Mouse (Mus musculus): Measurements from ENCODE around the gene Srrd. TPM values are rescaled to one million over a fixed set of nuclear protein-coding genes. Genes with fewer than 3 reads are reported as not detected.
A peak's percentile ranks its signal among the peaks of the same experiment; 100 is the strongest.

Gene Srrd
- polyA plus RNA-seq, 1 experiment from 2014 or later = 48.9 TPM

GRCm38 (mm10) chr5:112290536-112290880, 52.3 kb downstream of the Srrd start:
- Histone ChIP-seq H3K27me3 (ENCODE audit: poor library complexity, severe bottlenecking) (no peaks in the 10 kb centered on the region), H3K9me3 (no peaks in the 10 kb centered on the region), H3K36me3 (replicated peaks) (peaks cover 3% of the 10 kb centered on the region; the same call in 1 of the 2 replicates), H3K4me1 (peaks cover 49% of the 10 kb centered on the region), H3K4me3 (no peak overlapping the region), H3K27ac (no peak overlapping the region)
- no peak for DNase-seq (ENCODE audit: extremely low spot score, low spot score)
- WGBS = 97% methylated on average over 8 of the region's 8 CpGs

GRCm38 (mm10) chr5:112289819-112290535, 52.9 kb downstream of the Srrd start:
- WGBS = 92% methylated on average over 16 of the region's 16 CpGs
- no peak overlapping the region for H3K27ac ChIP-seq
- H3K4me3 ChIP-seq = no peak overlapping the region
- H3K9me3 ChIP-seq = no peaks in the 10 kb centered on the region
- H3K27me3 ChIP-seq (ENCODE audit: poor library complexity, severe bottlenecking) = no peaks in the 10 kb centered on the region
- H3K36me3 ChIP-seq (replicated peaks) = peaks cover 4% of the 10 kb centered on the region; the same call in 1 of the 2 replicates
- DNase-seq (ENCODE audit: extremely low spot score, low spot score) = no peak
- peaks cover 45% of the 10 kb centered on the region for H3K4me1 ChIP-seq

GRCm38 (mm10) chr5:112289236-112289635, 53.6 kb downstream of the Srrd start:
- DNase-seq (ENCODE audit: extremely low spot score, low spot score) = no peak
- Histone ChIP-seq H3K36me3 (replicated peaks) (peaks cover 4% of the 10 kb centered on the region; the same call in 1 of the 2 replicates), H3K27ac (no peak overlapping the region), H3K9me3 (no peaks in the 10 kb centered on the region), H3K4me3 (no peak overlapping the region), H3K27me3 (ENCODE audit: poor library complexity, severe bottlenecking) (no peaks in the 10 kb centered on the region), H3K4me1 (peaks cover 44% of the 10 kb centered on the region)
- WGBS = 88% methylated on average over 8 of the region's 8 CpGs

- Histone ChIP-seq H3K4me3 (no peak overlapping the region), H3K27ac (peak overlapping the region; percentile 11; the same call in 1 of the 2 replicates), H3K27me3 (ENCODE audit: poor library complexity, severe bottlenecking) (no peaks in the 10 kb centered on the region), H3K36me3 (replicated peaks) (peaks cover 4% of the 10 kb centered on the region; the same call in 1 of the 2 replicates), H3K4me1 (peaks cover 47% of the 10 kb centered on the region), H3K9me3 (no peaks in the 10 kb centered on the region)
- WGBS = 86% methylated on average over 9 of the region's 9 CpGs
- no peak for DNase-seq (ENCODE audit: extremely low spot score, low spot score)
Observed at GRCm38 (mm10) chr5:112288193-112289141, 54.4 kb downstream of the Srrd start.

- H3K36me3 ChIP-seq (replicated peaks) = peaks cover 4% of the 10 kb centered on the region; the same call in 1 of the 2 replicates
- no peaks in the 10 kb centered on the region for H3K9me3 ChIP-seq
- 92% methylated on average over 2 of the region's 2 CpGs for WGBS
- H3K27ac ChIP-seq = peak overlapping the region; percentile 53; the same call in 1 of the 2 replicates
- DNase-seq (ENCODE audit: extremely low spot score, low spot score) = no peak
- H3K27me3 ChIP-seq (ENCODE audit: poor library complexity, severe bottlenecking) = no peaks in the 10 kb centered on the region
- H3K4me1 ChIP-seq = peaks cover 50% of the 10 kb centered on the region
- no peak overlapping the region for H3K4me3 ChIP-seq
Observed at GRCm38 (mm10) chr5:112287652-112288051, 55.2 kb downstream of the Srrd start.

Other genes with a start within 250 kb of the Srrd start
- gene Cryba4, start 90.5 kb downstream of the Srrd start, polyA plus RNA-seq (2016; fragmentation: Nextera tagmentation; extraction: Ambion mirVana) = 0.48 TPM in 1 of 2 replicates, not detected in the other
- gene Crybb1, start 87.2 kb downstream of the Srrd start, polyA plus RNA-seq (2016; fragmentation: Nextera tagmentation; extraction: Ambion mirVana) = 0.30 TPM in 1 of 2 replicates, not detected in the other
- 36.7 and 37.7 TPM in 2 replicates for gene Tpst2, start 66.3 kb downstream of the Srrd start, polyA plus RNA-seq (2016; fragmentation: Nextera tagmentation; extraction: Ambion mirVana)
- 41.7 and 42.0 TPM in 2 replicates for gene Tfip11, start 16.7 kb downstream of the Srrd start, polyA plus RNA-seq (2016; fragmentation: Nextera tagmentation; extraction: Ambion mirVana)
- 32.7 and 33.6 TPM in 2 replicates for gene Hps4, start within 50 bp of the Srrd start, polyA plus RNA-seq (2016; fragmentation: Nextera tagmentation; extraction: Ambion mirVana)
- 0.19 and 0.31 TPM in 2 replicates for gene Gm6583, start 13.0 kb upstream of the Srrd start, polyA plus RNA-seq (2016; fragmentation: Nextera tagmentation; extraction: Ambion mirVana)
- 11.9 and 15.0 TPM in 2 replicates for gene Asphd2, start 51.8 kb upstream of the Srrd start, polyA plus RNA-seq (2016; fragmentation: Nextera tagmentation; extraction: Ambion mirVana)
- gene Gm6588, start 106.4 kb upstream of the Srrd start, polyA plus RNA-seq (2016; fragmentation: Nextera tagmentation; extraction: Ambion mirVana) = 0.06 TPM in 1 of 2 replicates, not detected in the other
- gene Sez6l, start 234.1 kb upstream of the Srrd start, polyA plus RNA-seq (2016; fragmentation: Nextera tagmentation; extraction: Ambion mirVana) = 0.65 and 1.4 TPM in 2 replicates

Data from forebrain, embryonic 10.5 days (tissue).